Mouse (Mus musculus) heart, embryonic 11.5 days (tissue): ENCODE measurements around the gene Acat2. TPM values are rescaled to one million over a fixed set of nuclear protein-coding genes. Genes with fewer than 3 reads are reported as not detected.
"Not testable (repeated sequence)": the region's sequence is repeated elsewhere in the genome, so short reads cannot be mapped to it uniquely, and the experiment has no call there.

Source experiments
- ATAC-seq: fragments of 200-750 bp; cut with Nextera tagmentation; replicated peaks from 2 replicates; pipeline ENCODE4 v1.8.0; 2017; ENCODE audit warnings: moderate library complexity; ENCODE audit not compliant: insufficient number of reproducible peaks, low FRiP score, low TSS enrichment
- H3K27ac ChIP-seq: fragments of 300-500 bp; sonication (generic); 2 replicates; pipeline ENCODE4 v1.5.1; 2014; ENCODE audit warnings: mild to moderate bottlenecking, low read depth, low read length
- H3K27me3 ChIP-seq: fragments of 300-500 bp; sonication (generic); 2 replicates; pipeline ENCODE4 v1.6.1; 2014; ENCODE audit warnings: mild to moderate bottlenecking, low read length, mixed read lengths; ENCODE audit not compliant: control insufficient read depth, insufficient read depth
- H3K36me3 ChIP-seq: fragments of 300-500 bp; sonication (generic); 2 replicates; pipeline ENCODE4 v1.6.1; 2014; ENCODE audit warnings: mild to moderate bottlenecking, low read length, moderate library complexity, mixed read lengths; ENCODE audit not compliant: control insufficient read depth, insufficient read depth
- H3K4me1 ChIP-seq: fragments of 300-500 bp; sonication (generic); 2 replicates; pipeline ENCODE4 v1.6.1; 2014; ENCODE audit warnings: low read length; ENCODE audit not compliant: control insufficient read depth, insufficient read depth
- H3K4me2 ChIP-seq: fragments of 300-500 bp; sonication (generic); 2 replicates; pipeline ENCODE4 v1.6.1; 2014; ENCODE audit warnings: mild to moderate bottlenecking, moderate library complexity
- H3K4me3 ChIP-seq: fragments of 300-500 bp; sonication (generic); 2 replicates; pipeline ENCODE4 v1.5.1; 2014; ENCODE audit warnings: low read depth, low read length
- H3K9ac ChIP-seq: fragments of 300-500 bp; sonication (generic); 2 replicates; pipeline ENCODE4 v1.6.1; 2014; ENCODE audit warnings: mild to moderate bottlenecking, low read depth, low read length, moderate library complexity
- H3K9me3 ChIP-seq: fragments of 300-500 bp; sonication (generic); replicated peaks from 2 replicates; pipeline ENCODE4 v1.6.1; 2016; ENCODE audit warnings: low read length; ENCODE audit not compliant: control insufficient read depth
- WGBS: fragments of 180-500 bp; shearing (Covaris S2); extraction: QIAGEN DNeasy Blood & Tissue Kit; methylation state at CpG from one replicate; pipeline ENCODE4 v1.1.7; 2014; ENCODE audit not compliant: insufficient replicate concordance; 5-methylcytosine and 5-hydroxymethylcytosine counted together
- polyA plus RNA-seq: library from polyadenylated mRNA; unstranded; fragments of >200 nt; fragmentation: Nextera tagmentation; extraction: Ambion mirVana; gene quantifications from 2 replicates; pipeline ENCODE4 v1.2.1, GENCODE M21; 2014

Gene Acat2
- polyA plus RNA-seq, 1 experiment from 2014 or later = 38.3 TPM

DNA sequence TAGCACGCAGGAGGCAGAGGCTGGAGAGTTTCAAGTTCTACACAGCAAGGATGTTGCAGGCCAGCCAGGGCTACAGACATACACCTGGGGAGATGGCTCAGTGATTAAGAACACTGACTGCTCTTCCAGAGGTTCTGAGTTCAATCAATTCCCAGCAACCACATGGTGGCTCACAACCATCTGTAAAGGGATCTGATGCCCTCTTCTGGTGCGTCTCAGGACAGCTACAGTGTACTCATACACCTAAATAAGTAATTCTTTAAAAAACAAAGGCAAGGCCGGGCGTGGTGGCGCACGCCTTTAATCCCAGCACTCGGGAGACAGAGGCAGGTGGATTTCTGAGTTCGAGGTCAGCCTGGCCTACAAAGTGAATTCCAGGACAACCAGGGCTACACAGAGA lies 27.5 kb upstream of the Acat2 start:
- not testable (repeated sequence) for ATAC-seq, H3K4me3 ChIP-seq, H3K4me2 ChIP-seq, H3K27me3 ChIP-seq, H3K36me3 ChIP-seq, H3K9ac ChIP-seq, H3K4me1 ChIP-seq, H3K9me3 ChIP-seq, H3K27ac ChIP-seq
- 96% methylated on average over 8 of the region's 8 CpGs for WGBS

DNA sequence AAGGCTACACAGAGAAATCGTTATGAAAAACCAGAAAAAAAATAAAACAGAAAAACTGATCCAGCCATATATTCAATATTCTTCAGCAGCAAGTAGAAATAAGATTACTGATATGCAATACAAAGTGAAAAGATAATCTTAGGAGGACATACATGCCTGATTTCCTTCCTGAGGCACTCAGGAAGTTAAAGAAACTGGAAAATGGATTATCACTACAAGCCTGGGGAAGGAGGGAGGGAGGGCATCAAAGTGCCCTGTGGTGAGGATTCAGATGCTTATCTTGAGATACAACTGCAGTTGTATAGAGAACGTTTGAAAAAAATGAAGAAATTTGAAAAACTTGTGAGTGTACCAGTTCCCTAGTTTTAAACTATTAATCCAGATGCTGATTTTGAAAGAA lies 23.4 kb upstream of the Acat2 start:
- Histone ChIP-seq H3K4me1 (peaks cover 2% of the 10 kb centered on the region; the same call in 1 of the 2 replicates), H3K27me3 (no peaks in the 10 kb centered on the region), H3K9me3 (no peaks in the 10 kb centered on the region), H3K4me2 (no peak overlapping the region), H3K27ac (no peak overlapping the region), H3K4me3 (no peak overlapping the region), H3K36me3 (peaks cover 20% of the 10 kb centered on the region), H3K9ac (no peak overlapping the region)
- no peak for ATAC-seq
- WGBS = 65% methylated on average over 2 of the region's 2 CpGs

DNA sequence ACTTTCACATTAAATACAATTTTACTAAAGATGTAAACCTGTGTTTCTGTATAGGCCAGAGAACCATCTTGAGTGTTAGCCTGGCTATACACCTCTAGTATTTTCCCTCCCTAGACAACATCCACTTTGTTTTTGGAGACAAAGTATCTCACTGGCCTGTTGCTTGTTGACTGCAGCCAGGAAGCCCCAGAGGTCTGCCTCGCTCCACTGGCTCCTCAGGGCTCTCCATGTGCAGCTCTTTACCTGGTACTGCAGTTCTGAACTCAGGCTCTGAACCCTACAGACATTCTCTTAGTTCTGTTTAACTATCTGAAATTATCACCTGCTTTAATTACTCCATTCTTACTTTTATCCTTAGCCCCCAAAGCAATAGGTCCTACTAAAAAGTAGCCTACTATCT lies 18.0 kb upstream of the Acat2 start:
- Histone ChIP-seq H3K9ac (no peak overlapping the region), H3K4me3 (no peak overlapping the region), H3K36me3 (peaks cover 30% of the 10 kb centered on the region), H3K4me1 (no peaks in the 10 kb centered on the region), H3K9me3 (no peaks in the 10 kb centered on the region), H3K4me2 (no peak overlapping the region), H3K27ac (no peak overlapping the region), H3K27me3 (no peaks in the 10 kb centered on the region)
- 96% methylated on average over 1 of the region's 1 CpGs for WGBS
- no peak for ATAC-seq

DNA sequence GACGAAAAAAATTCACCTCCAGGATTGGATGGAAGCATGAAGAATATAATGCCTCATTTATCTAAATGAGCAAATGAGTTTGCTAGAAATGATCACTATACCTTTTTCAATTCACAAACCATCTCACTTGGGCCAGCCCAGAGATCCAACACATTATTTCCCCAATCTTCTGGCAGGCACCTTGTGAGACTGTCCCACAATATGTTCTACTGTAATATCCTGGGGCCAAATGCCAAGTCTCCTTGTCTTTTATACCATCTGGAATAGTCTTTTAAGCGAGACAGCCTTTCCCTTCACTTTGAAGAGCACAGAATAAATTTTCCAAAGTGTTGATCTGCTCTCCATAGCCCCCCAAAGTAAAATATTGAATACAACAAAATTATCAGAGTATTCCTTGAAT lies 13.3 kb upstream of the Acat2 start:
- Histone ChIP-seq H3K27me3 (no peaks in the 10 kb centered on the region), H3K36me3 (peaks cover 9% of the 10 kb centered on the region), H3K4me1 (no peaks in the 10 kb centered on the region), H3K4me2 (no peak overlapping the region), H3K27ac (no peak overlapping the region), H3K4me3 (no peak overlapping the region), H3K9me3 (no peaks in the 10 kb centered on the region), H3K9ac (no peak overlapping the region)
- WGBS = 86% methylated on average over 2 of the region's 2 CpGs
- ATAC-seq = no peak

DNA sequence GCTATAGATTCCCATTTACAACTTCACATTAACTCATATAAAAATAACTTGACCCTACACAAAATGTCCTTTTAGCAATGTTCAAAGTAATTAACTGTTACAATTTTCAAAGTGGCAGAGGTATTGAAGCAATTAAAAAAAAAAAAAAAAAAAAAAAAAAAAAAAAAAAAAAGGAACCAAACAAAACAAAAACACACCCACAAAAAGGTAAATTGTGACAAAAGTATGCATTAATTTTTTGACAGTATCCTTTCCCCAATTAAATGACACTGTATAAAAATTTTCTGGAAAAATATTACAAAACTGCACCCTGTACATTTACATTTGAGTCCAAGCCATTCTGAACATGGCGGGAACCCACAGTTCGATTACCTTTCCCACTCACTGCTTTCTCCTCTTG lies 6.6 kb upstream of the Acat2 start:
- WGBS = 97% methylated on average over 2 of the region's 2 CpGs
- Histone ChIP-seq H3K36me3 (peaks cover 4% of the 10 kb centered on the region), H3K9ac (no peak overlapping the region), H3K27me3 (no peaks in the 10 kb centered on the region), H3K27ac (no peak overlapping the region), H3K4me2 (no peak overlapping the region), H3K9me3 (no peaks in the 10 kb centered on the region), H3K4me1 (no peaks in the 10 kb centered on the region), H3K4me3 (no peak overlapping the region)
- ATAC-seq = no peak

DNA sequence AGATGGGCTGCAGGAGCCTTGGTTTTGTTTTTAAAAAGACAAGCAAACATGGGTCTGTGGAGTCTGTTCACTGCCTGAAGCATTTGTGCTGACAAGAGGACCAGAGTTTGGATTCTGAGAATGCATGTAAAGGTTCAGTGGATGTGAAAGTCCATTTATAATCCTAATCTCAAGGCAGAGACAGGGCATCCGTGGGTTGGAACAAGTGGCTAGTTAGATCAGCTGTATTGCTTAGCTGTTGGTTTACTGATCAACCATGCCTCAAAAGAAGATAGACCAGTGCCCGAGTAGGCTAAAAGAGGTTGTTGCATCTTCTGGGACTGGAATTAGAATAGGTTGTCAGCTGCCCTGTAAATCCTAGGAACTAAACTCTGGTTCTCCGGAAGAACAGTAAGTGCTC lies 2.9 kb upstream of the Acat2 start:
- no peak overlapping the region for H3K27ac ChIP-seq
- no peak for ATAC-seq
- H3K4me1 ChIP-seq = 0 out of 2 replicates have a peak, but pooled peaks cover 5% of the 10 kb centered on the region
- 73% methylated on average over 3 of the region's 3 CpGs for WGBS
- H3K9ac ChIP-seq = no peak overlapping the region
- peaks cover 5% of the 10 kb centered on the region for H3K36me3 ChIP-seq
- H3K4me3 ChIP-seq = no peak overlapping the region
- H3K27me3 ChIP-seq = no peaks in the 10 kb centered on the region
- H3K4me2 ChIP-seq = no peak overlapping the region
- no peaks in the 10 kb centered on the region for H3K9me3 ChIP-seq

DNA sequence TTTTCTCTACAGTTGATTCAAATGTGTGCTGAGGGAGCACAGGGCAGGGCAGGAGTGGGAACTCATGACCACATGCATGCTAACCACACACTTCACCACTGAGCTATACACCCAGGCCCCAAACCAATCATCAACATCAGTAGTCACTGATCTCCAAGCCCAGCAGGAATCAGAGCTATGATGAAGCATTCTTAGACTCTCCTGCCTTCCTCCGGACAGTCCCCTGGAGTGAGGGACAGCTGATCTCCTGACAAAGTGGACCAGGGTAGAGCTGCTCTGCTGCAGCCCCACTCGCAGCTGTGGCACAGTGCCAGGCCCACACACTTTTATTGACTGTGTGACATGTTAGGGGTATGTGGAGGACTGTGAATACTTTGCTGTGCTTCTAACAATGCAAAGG lies 1.2 kb downstream of the Acat2 start:
- H3K9me3 ChIP-seq, H3K9ac ChIP-seq, H3K4me1 ChIP-seq, H3K27me3 ChIP-seq, H3K27ac ChIP-seq, H3K4me2 ChIP-seq, H3K4me3 ChIP-seq, ATAC-seq, H3K36me3 ChIP-seq: not testable (repeated sequence)
- 47% methylated on average over 1 of the region's 2 CpGs for WGBS

DNA sequence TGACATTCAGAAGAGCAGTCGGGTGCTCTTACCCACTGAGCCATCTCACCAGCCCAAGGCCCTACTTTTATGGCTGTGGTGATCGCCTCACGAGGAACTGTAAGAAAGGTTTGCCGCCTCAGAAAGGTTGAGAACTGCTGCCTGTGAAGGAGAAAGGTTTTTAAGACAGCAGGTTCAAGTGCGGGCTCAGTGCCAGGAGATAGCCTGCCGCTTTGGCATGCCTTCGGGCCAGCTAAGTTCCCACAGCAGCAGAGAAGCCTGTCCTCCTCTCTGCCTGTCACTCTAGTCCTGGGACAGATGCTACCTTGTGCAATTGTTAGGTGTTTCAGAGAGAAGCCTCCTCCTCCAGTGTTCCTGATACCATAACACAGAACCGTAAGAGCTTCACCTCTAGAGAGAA lies 3.9 kb downstream of the Acat2 start:
- Histone ChIP-seq H3K9me3 (no peaks in the 10 kb centered on the region), H3K27me3 (no peaks in the 10 kb centered on the region), H3K27ac (no peak overlapping the region), H3K9ac (no peak overlapping the region), H3K4me3 (no peak overlapping the region), H3K4me2 (no peak overlapping the region), H3K36me3 (peaks cover 4% of the 10 kb centered on the region), H3K4me1 (0 out of 2 replicates have a peak, but pooled peaks cover 5% of the 10 kb centered on the region)
- WGBS = 90% methylated on average over 8 of the region's 8 CpGs
- ATAC-seq = no peak

DNA sequence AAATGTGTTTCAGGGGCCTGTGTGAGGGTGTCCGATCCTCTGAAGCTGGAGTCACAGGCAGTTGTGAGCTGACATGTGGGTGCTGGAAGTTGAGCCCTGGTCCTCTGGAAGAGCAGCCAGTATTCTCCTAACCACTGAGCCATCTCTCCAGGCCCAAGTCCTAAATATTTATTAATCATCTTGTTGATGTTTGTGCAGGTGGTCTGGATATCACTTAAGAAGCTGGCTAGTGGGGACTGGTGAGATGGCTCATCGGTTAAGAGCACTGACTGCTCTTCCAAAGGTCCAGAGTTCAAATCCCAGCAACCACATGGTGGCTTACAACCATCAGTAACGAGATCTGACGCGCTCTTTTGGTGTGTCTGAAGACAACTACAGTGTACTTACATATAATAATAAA lies 10.9 kb downstream of the Acat2 start:
- 86% methylated on average over 5 of the region's 5 CpGs for WGBS
- H3K4me1 ChIP-seq = no peaks in the 10 kb centered on the region
- H3K9ac ChIP-seq = no peak overlapping the region
- no peaks in the 10 kb centered on the region for H3K9me3 ChIP-seq
- no peak overlapping the region for H3K4me2 ChIP-seq
- ATAC-seq = no peak
- no peaks in the 10 kb centered on the region for H3K27me3 ChIP-seq
- peaks cover 16% of the 10 kb centered on the region for H3K36me3 ChIP-seq
- H3K27ac ChIP-seq = no peak overlapping the region
- no peak overlapping the region for H3K4me3 ChIP-seq
